Mouse (Mus musculus) brain, embryonic 14.5 days (tissue): ENCODE results near the gene Serpini1. TPM values are rescaled to one million over a fixed set of nuclear protein-coding genes. Genes with fewer than 3 reads are reported as not detected.

ENCODE experiments used
- DNase-seq: peaks from one replicate; pipeline ENCODE4 v3.0.0-alpha.2; 2011; ENCODE audit warnings: low read depth
- CTCF ChIP-seq: fragments of 200-500 bp; IDR thresholded peaks from 2 replicates; pipeline ENCODE4 v1.5.1; 2012; ENCODE audit warnings: inconsistent platforms, mild to moderate bottlenecking, moderate library complexity, borderline replicate concordance; ENCODE audit not compliant: insufficient read depth, insufficient read length; ENCODE audit errors: extremely low read depth
- POLR2A ChIP-seq: fragments of 200-500 bp; IDR thresholded peaks from 2 replicates; pipeline ENCODE4 v1.6.1; 2012; ENCODE audit warnings: mild to moderate bottlenecking, inconsistent platforms, borderline replicate concordance; ENCODE audit not compliant: poor library complexity, insufficient read depth, insufficient read length, severe bottlenecking; ENCODE audit errors: extremely low read depth
- polyA plus RNA-seq: library from polyadenylated mRNA; depleted of rRNA; stranded (reverse); fragments of >200 nt; gene quantifications from 2 replicates; pipeline ENCODE4 v1.2.3, GENCODE M21; 2012

Gene Serpini1
- polyA plus RNA-seq, 1 experiment, result 56.3 TPM

- peak; percentile 100 for DNase-seq
- TF ChIP-seq POLR2A, result peak; percentile 43; the same call in 1 of the 2 replicates
- TF ChIP-seq CTCF, result no peak
Measured at GRCm38 (mm10) chr3:75556695-75557291, 554 bp upstream of the Serpini1 start, which contains the start of gene Pdcd10. TSS of gene Pdcd10 (minus strand) at chr3:75556856.

- no peak for DNase-seq
- no peak for TF ChIP-seq CTCF
- TF ChIP-seq POLR2A, result no peak
Measured at GRCm38 (mm10) chr3:75574074-75574473, 16.7 kb downstream of the Serpini1 start.

- no peak for DNase-seq
- TF ChIP-seq POLR2A (no peak), CTCF (no peak)
Measured at GRCm38 (mm10) chr3:75575582-75575981, 18.2 kb downstream of the Serpini1 start.

GRCm38 (mm10) chr3:75579352-75579751 lies 22.0 kb downstream of the Serpini1 start:
- no peak for TF ChIP-seq CTCF
- no peak for TF ChIP-seq POLR2A
- DNase-seq, result no peak

GRCm38 (mm10) chr3:75583293-75583692 lies 25.9 kb downstream of the Serpini1 start:
- TF ChIP-seq CTCF, result no peak
- TF ChIP-seq POLR2A, result no peak
- peak; percentile 63 for DNase-seq

- no peak for TF ChIP-seq POLR2A
- TF ChIP-seq CTCF, result no peak
- peak; percentile 39 for DNase-seq
Measured at GRCm38 (mm10) chr3:75584898-75585297, 27.6 kb downstream of the Serpini1 start.

- TF ChIP-seq POLR2A, result no peak
- TF ChIP-seq CTCF, result no peak
- DNase-seq, result no peak
Measured at GRCm38 (mm10) chr3:75611019-75611418, 53.7 kb downstream of the Serpini1 start.

GRCm38 (mm10) chr3:75624627-75625026 lies 67.3 kb downstream of the Serpini1 start:
- no peak for TF ChIP-seq CTCF
- TF ChIP-seq POLR2A, result no peak
- DNase-seq, result no peak

- no peak for DNase-seq
- TF ChIP-seq POLR2A (no peak), CTCF (no peak)
Measured at GRCm38 (mm10) chr3:75630988-75631615, 73.8 kb downstream of the Serpini1 start.

- peak; percentile 31 for DNase-seq
- no peak for TF ChIP-seq POLR2A
- no peak for TF ChIP-seq CTCF
Measured at GRCm38 (mm10) chr3:75633221-75633620, 75.9 kb downstream of the Serpini1 start.

- no peak for DNase-seq
- no peak for TF ChIP-seq POLR2A
- TF ChIP-seq CTCF, result no peak
Measured at GRCm38 (mm10) chr3:75633635-75634034, 76.3 kb downstream of the Serpini1 start.

GRCm38 (mm10) chr3:75635648-75636047 lies 78.3 kb downstream of the Serpini1 start:
- TF ChIP-seq CTCF, result no peak
- TF ChIP-seq POLR2A, result no peak
- no peak for DNase-seq
